Mouse (Mus musculus) liver, embryonic 16.5 days (tissue): ENCODE data around the gene Cyp2s1. TPM values are rescaled to one million over a fixed set of nuclear protein-coding genes. Genes with fewer than 3 reads are reported as not detected.
A peak's percentile ranks its signal among the peaks of the same experiment; 100 is the strongest.
"Not testable (repeated sequence)": the region's sequence is repeated elsewhere in the genome, so short reads cannot be mapped to it uniquely, and the experiment has no call there.

Experiments used
- ATAC-seq: fragments of 200-750 bp; cut with Nextera tagmentation; 2 replicates; pipeline ENCODE4 v1.8.0; 2017; ENCODE audit warnings: low read depth, mild to moderate bottlenecking, moderate number of reproducible peaks, moderate library complexity
- H3K27ac ChIP-seq: fragments of 300-500 bp; sonication (generic); 2 replicates; pipeline ENCODE4 v1.5.1; 2014; ENCODE audit warnings: mild to moderate bottlenecking, low read length
- H3K27me3 ChIP-seq: fragments of 300-500 bp; sonication (generic); 2 replicates; pipeline ENCODE4 v1.6.1; 2014; ENCODE audit warnings: low read depth, low read length, mixed read lengths; ENCODE audit not compliant: control insufficient read depth, insufficient read depth
- H3K36me3 ChIP-seq: fragments of 300-500 bp; sonication (generic); 2 replicates; pipeline ENCODE4 v1.6.1; 2014; ENCODE audit warnings: mild to moderate bottlenecking; ENCODE audit not compliant: control insufficient read depth, insufficient read depth
- H3K4me1 ChIP-seq: fragments of 300-500 bp; sonication (generic); 2 replicates; pipeline ENCODE4 v1.6.1; 2014; ENCODE audit warnings: low read depth, low read length, mixed read lengths; ENCODE audit not compliant: control insufficient read depth
- H3K4me2 ChIP-seq: fragments of 300-500 bp; sonication (generic); 2 replicates; pipeline ENCODE4 v1.6.1; 2014; ENCODE audit warnings: low read depth, low read length, mixed read lengths
- H3K4me3 ChIP-seq: fragments of 300-500 bp; sonication (generic); 2 replicates; pipeline ENCODE4 v1.5.1; 2014; ENCODE audit warnings: low read depth, mild to moderate bottlenecking, low read length
- H3K9ac ChIP-seq: fragments of 300-500 bp; sonication (generic); 2 replicates; pipeline ENCODE4 v1.6.1; 2014; ENCODE audit warnings: low read depth, low read length
- H3K9me3 ChIP-seq: fragments of 300-500 bp; sonication (generic); replicated peaks from 2 replicates; pipeline ENCODE4 v1.6.1; 2016; ENCODE audit warnings: low read length; ENCODE audit not compliant: control insufficient read depth
- WGBS: fragments of 180-500 bp; shearing (Covaris S2); extraction: QIAGEN DNeasy Blood & Tissue Kit; methylation state at CpG from one replicate; pipeline ENCODE4 v1.1.7; 2014; ENCODE audit not compliant: insufficient replicate concordance; 5-methylcytosine and 5-hydroxymethylcytosine counted together
- polyA plus RNA-seq: library from polyadenylated mRNA; unstranded; fragments of >200 nt; fragmentation: Nextera tagmentation; extraction: Ambion mirVana; gene quantifications from 2 replicates; pipeline ENCODE4 v1.2.1, GENCODE M21; 2015

The Cyp2s1 gene
- polyA plus RNA-seq, 1 experiment from 2014 or later: 0.80 TPM

DNA sequence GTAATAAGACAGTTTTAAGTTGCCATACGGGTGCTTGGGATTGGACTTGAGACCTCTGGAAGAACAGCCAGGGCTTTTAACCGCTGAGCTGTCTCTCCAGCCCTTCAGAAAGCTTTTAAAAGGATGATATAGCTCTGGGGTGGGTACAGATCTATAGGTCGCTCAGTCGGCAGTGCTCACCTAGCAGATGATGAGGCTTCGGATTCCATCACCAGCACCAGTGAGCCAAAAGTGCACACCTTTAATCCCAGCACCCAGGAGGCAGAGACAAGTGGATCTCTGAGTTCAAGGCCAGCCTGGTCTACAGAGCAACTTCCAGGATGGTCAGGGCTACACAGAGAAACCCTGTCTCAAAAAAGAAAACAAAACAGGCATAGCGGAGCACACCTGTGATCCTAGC is 15.7 kb downstream of the Cyp2s1 start:
- no peak for ATAC-seq
- H3K27ac ChIP-seq: no peak overlapping the region
- no peaks in the 10 kb centered on the region for H3K4me1 ChIP-seq
- no peaks in the 10 kb centered on the region for H3K36me3 ChIP-seq
- no peak overlapping the region for H3K9ac ChIP-seq
- H3K4me3 ChIP-seq: no peak overlapping the region
- 71% methylated on average over 6 of the region's 6 CpGs for whole genome bisulfite sequencing
- H3K27me3 ChIP-seq: no peaks in the 10 kb centered on the region
- no peak overlapping the region for H3K4me2 ChIP-seq
- H3K9me3 ChIP-seq: no peaks in the 10 kb centered on the region

DNA sequence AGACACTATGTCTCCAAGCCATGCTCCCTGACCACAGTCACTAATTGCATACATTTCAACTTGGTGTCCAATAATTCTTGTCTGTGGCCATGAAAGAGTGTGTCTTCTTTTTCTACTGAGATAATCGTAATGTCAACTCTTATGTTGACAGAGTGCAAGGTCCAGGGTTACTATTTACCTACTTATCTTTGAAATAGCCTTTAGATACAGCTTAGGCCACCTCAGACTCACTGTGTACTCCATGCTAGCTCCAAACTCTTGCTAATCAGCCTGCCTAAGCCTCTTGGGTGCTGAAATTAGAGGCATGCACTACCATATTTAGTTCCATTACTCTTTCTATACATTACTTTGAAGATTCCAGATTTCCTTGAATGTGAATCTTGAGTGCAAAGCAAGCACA is 17.3 kb downstream of the Cyp2s1 start:
- Histone ChIP-seq H3K36me3 (no peaks in the 10 kb centered on the region), H3K27ac (no peak overlapping the region), H3K4me2 (no peak overlapping the region), H3K27me3 (no peaks in the 10 kb centered on the region), H3K9ac (no peak overlapping the region), H3K4me1 (no peaks in the 10 kb centered on the region), H3K9me3 (no peaks in the 10 kb centered on the region), H3K4me3 (no peak overlapping the region)
- ATAC-seq: no peak
- 69% methylated on average over 1 of the region's 1 CpGs for WGBS

DNA sequence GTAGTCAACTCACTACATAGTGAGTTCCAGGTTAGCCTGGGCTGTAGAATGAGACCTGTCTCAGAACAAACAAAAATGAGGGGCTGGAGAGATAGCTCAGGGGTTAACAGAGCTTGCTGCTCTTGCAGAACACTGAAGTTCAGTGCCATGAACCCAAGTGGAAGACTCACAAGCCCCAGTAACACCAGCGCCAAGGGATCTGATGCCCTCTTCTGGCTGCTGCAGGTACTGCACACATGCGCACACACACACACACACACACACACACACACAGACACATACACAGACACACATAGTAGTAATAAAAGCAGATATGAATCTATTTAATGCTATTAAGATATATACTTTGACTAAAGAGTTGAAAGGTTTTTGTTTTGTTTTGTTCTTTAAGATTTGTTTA is 18.2 kb downstream of the Cyp2s1 start:
- no peak for ATAC-seq
- Histone ChIP-seq H3K36me3 (no peaks in the 10 kb centered on the region), H3K4me1 (no peaks in the 10 kb centered on the region), H3K9ac (no peak overlapping the region), H3K9me3 (no peaks in the 10 kb centered on the region), H3K27me3 (no peaks in the 10 kb centered on the region), H3K4me3 (no peak overlapping the region), H3K4me2 (no peak overlapping the region), H3K27ac (no peak overlapping the region)
- WGBS: 77% methylated on average over 2 of the region's 2 CpGs

DNA sequence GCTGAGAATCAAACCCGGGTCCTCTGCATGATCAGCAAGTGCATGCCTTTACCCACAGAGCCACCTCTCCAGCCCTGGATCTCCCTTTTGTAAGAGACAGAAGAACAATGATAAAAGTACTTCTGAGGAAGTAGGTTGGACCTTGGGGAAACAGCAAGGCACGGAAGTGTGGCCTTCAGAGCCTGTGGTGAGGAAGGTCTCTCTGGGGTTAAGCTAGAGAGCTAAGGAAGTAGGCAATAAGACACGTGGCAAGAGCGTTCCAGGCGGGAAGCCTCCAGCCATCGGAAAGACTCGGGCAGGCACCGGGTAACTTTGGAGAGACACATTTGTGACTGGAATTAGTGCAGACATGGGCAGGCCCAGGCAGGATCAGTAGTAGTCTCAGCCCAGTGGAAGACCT is 21.9 kb downstream of the Cyp2s1 start:
- Histone ChIP-seq H3K4me1 (peaks cover 3% of the 10 kb centered on the region; the same call in 1 of the 2 replicates), H3K27me3 (no peaks in the 10 kb centered on the region), H3K4me2 (no peak overlapping the region), H3K27ac (no peak overlapping the region), H3K9me3 (no peaks in the 10 kb centered on the region), H3K4me3 (no peak overlapping the region), H3K36me3 (no peaks in the 10 kb centered on the region), H3K9ac (no peak overlapping the region)
- ATAC-seq: no peak
- 59% methylated on average over 8 of the region's 8 CpGs for WGBS

DNA sequence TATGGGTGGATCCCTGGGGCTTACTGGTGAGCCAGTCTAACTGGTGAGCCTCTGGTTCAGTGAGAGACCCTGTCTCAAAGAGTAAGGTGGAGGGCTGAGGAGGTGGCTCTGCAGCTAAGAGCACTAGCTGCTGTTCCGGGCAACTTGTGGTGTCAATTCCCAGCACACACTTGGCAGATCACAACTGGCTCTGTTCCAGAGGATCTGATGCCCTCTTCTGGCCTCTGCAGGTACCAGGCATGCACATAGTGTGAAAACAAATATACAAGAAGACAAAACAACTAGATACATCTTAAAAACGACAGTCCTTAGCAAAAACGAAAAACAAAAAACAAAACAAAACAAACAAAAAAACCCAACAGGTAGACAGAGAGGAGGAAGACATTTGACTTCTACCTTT is 23.0 kb downstream of the Cyp2s1 start:
- Histone ChIP-seq H3K27ac (no peak overlapping the region), H3K9ac (no peak overlapping the region), H3K9me3 (no peaks in the 10 kb centered on the region), H3K27me3 (no peaks in the 10 kb centered on the region), H3K4me2 (no peak overlapping the region), H3K36me3 (no peaks in the 10 kb centered on the region), H3K4me1 (peaks cover 3% of the 10 kb centered on the region; the same call in 1 of the 2 replicates), H3K4me3 (no peak overlapping the region)
- 35% methylated on average over 3 of the region's 3 CpGs for WGBS
- no peak for ATAC-seq

DNA sequence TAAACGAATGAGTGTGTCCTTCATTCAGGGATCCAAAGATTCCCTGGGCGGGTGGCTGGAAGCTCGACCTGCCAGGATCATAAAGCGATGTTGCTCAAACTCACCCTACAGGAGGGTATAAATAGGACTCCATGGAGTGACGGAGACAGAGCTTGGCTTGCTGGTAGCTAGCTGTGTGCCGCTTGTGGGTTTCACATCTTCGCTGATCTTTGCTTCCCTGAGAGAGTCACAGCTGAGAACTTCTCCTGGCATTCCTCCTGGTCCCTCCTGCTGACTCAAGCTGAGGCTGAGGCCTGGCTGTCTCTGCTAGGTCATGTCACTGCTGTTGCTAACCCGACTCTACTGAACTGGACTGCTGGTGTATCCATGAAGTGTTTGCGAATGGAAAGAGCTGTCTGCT is 23.7 kb downstream of the Cyp2s1 start:
- H3K4me2 ChIP-seq, H3K4me1 ChIP-seq, H3K9me3 ChIP-seq, H3K27me3 ChIP-seq, H3K27ac ChIP-seq, H3K36me3 ChIP-seq, H3K9ac ChIP-seq, ATAC-seq, H3K4me3 ChIP-seq: not testable (repeated sequence)
- 68% methylated on average over 9 of the region's 9 CpGs for WGBS

DNA sequence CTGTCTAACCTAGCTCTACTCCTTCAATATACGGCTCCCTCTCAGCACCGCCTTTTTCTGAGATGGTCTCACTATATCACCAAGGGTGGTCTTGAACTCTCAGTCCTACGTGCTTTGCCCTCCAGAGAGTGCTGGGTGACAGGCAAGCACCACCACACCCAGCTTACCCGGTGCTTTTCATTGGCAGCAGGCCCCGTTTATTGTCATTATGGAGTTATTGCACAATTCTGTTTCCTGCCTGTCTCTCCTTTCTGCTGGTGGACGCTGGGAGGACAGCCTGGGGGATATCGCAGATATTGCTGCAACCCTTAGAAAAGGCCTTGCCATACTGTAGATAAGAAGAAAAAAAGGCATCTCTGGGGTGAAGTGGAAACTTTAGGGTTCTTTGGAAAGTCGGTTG is 26.1 kb downstream of the Cyp2s1 start:
- Histone ChIP-seq H3K27me3 (peaks cover 2% of the 10 kb centered on the region; the same call in 1 of the 2 replicates), H3K9me3 (no peaks in the 10 kb centered on the region), H3K4me1 (peaks cover 3% of the 10 kb centered on the region; the same call in 1 of the 2 replicates), H3K36me3 (no peaks in the 10 kb centered on the region), H3K27ac (no peak overlapping the region), H3K4me2 (no peak overlapping the region), H3K9ac (no peak overlapping the region), H3K4me3 (no peak overlapping the region)
- 31% methylated on average over 8 of the region's 8 CpGs for WGBS
- 0 out of 2 replicates have a peak, but pooled peaks have one; percentile 33 for ATAC-seq

DNA sequence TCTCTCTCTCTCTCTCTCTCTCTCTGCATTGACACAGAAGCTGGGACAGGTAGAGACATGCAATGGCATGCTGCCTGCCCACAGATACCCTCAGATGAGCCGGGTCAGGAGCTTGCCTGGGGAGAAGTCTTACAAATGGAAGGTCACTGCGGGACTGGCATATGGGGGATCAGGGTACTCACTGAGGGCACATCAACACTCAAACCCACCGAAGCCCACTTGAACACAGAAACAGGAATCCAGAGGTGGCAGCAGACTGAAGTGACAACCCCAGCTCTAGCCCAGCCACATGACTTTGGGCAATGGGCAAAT is 27.6 kb downstream of the Cyp2s1 start:
- Histone ChIP-seq H3K4me3 (no peak overlapping the region), H3K9me3 (no peaks in the 10 kb centered on the region), H3K27me3 (peaks cover 2% of the 10 kb centered on the region; the same call in 1 of the 2 replicates), H3K9ac (no peak overlapping the region), H3K27ac (no peak overlapping the region), H3K4me1 (peaks cover 3% of the 10 kb centered on the region; the same call in 1 of the 2 replicates), H3K36me3 (no peaks in the 10 kb centered on the region), H3K4me2 (no peak overlapping the region)
- 47% methylated on average over 3 of the region's 3 CpGs for WGBS
- ATAC-seq: no peak

DNA sequence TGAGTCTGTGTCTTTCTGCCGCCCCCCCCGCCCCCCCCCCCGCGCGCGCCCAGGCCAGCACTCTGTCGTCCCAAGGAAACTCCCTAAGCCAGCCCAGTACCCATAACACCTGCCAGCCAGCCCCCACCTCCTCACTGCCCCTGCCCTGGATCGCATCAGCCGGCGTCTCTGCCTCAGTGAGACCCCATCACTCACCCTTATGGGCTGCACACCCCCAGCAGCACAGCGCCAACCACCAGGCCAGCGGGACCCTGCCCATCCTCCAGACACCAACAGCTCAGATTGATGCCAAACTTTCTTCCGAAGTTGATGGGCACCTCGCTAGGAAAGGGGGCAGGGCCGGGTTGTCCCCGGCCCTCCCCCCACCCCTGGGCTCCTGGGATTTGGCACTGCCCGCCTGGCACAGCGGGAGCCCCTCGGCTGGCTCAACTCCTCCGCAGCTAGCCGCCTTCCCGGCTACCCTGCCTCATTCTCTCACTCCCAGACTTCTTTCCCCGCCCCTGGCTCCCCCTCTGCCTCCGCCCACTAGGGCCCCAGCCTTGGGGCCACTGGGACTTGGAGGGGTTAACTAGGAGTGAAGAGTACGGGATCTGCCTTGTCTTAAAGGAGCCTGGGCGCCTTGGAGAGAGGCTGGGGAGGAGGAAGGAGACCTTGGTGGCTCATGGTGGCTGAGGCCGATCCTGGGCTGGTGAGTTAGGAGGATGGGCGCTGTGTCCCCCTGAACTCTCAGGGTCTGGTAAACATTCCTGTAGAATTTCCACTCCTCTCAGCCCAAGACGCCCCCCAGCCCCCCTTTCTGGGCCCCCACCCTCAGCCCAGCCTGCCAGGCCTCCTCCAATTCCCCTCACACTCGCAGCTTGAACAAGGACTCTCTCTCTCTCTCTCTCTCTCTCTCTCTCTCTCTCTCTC is 28.2 kb downstream of the Cyp2s1 start, which contains the start of gene Axl:
TSS of gene Axl (minus strand) at position 486 of the 909 bp plus-strand sequence.
- 1% methylated on average over 29 of the region's 30 CpGs for WGBS
- no peak within 1 kb of the TSS for H3K9ac ChIP-seq
- ATAC-seq: peak; percentile 59; the same call in 1 of the 2 replicates
- H3K36me3 ChIP-seq: no peaks in the 10 kb centered on the region
- H3K27me3 ChIP-seq: peaks cover 2% of the 10 kb centered on the region; the same call in 1 of the 2 replicates
- H3K9me3 ChIP-seq: no peaks in the 10 kb centered on the region
- H3K4me2 ChIP-seq: peak within 1 kb of the TSS; percentile 21; the same call in 1 of the 2 replicates
- H3K4me1 ChIP-seq: peaks cover 3% of the 10 kb centered on the region; the same call in 1 of the 2 replicates
- H3K4me3 ChIP-seq: peak within 1 kb of the TSS; percentile 42
- H3K27ac ChIP-seq: no peak within 1 kb of the TSS
